Mouse (Mus musculus) neural tube, embryonic 12.5 days (tissue): Measurements from ENCODE around the gene Prss30. TPM values are rescaled to one million over a fixed set of nuclear protein-coding genes. Genes with fewer than 3 reads are reported as not detected.
"Not testable (repeated sequence)": the region's sequence is repeated elsewhere in the genome, so short reads cannot be mapped to it uniquely, and the experiment has no call there.

Source experiments
- ATAC-seq: fragments of 200-750 bp; cut with Nextera tagmentation; 2 replicates; pipeline ENCODE4 v1.8.0; 2017; ENCODE audit warnings: low read depth, mild to moderate bottlenecking, moderate TSS enrichment, moderate library complexity; ENCODE audit not compliant: low FRiP score
- H3K27ac ChIP-seq: fragments of 300-500 bp; sonication (generic); 2 replicates; pipeline ENCODE4 v1.5.1; 2016
- H3K27me3 ChIP-seq: fragments of 300-500 bp; sonication (generic); replicated peaks from 2 replicates; pipeline ENCODE4 v1.6.1; 2016; ENCODE audit warnings: mild to moderate bottlenecking
- H3K36me3 ChIP-seq: fragments of 300-500 bp; sonication (generic); 2 replicates; pipeline ENCODE4 v1.6.1; 2016; ENCODE audit warnings: mild to moderate bottlenecking
- H3K4me1 ChIP-seq: fragments of 300-500 bp; sonication (generic); 2 replicates; pipeline ENCODE4 v1.6.1; 2016
- H3K4me2 ChIP-seq: fragments of 300-500 bp; sonication (generic); replicated peaks from 2 replicates; pipeline ENCODE4 v1.6.1; 2016; ENCODE audit warnings: mild to moderate bottlenecking
- H3K4me3 ChIP-seq: fragments of 300-500 bp; sonication (generic); 2 replicates; pipeline ENCODE4 v1.5.1; 2016
- H3K9ac ChIP-seq: fragments of 300-500 bp; sonication (generic); 2 replicates; pipeline ENCODE4 v1.6.1; 2016; ENCODE audit warnings: mild to moderate bottlenecking
- H3K9me3 ChIP-seq: fragments of 300-500 bp; sonication (generic); 2 replicates; pipeline ENCODE4 v1.6.1; 2016; ENCODE audit warnings: mild to moderate bottlenecking
- WGBS: fragments of 180-500 bp; shearing (Covaris S2); methylation state at CpG from one replicate; pipeline ENCODE4 v1.1.7; 2016; 5-methylcytosine and 5-hydroxymethylcytosine counted together
- polyA plus RNA-seq: library from polyadenylated mRNA; unstranded; fragments of >200 nt; fragmentation: Nextera tagmentation; extraction: Ambion mirVana; gene quantifications from 2 replicates; pipeline ENCODE4 v1.2.1, GENCODE M21; 2016

Gene Prss30
- polyA plus RNA-seq, 1 experiment from 2014 or later, result not detected

DNA sequence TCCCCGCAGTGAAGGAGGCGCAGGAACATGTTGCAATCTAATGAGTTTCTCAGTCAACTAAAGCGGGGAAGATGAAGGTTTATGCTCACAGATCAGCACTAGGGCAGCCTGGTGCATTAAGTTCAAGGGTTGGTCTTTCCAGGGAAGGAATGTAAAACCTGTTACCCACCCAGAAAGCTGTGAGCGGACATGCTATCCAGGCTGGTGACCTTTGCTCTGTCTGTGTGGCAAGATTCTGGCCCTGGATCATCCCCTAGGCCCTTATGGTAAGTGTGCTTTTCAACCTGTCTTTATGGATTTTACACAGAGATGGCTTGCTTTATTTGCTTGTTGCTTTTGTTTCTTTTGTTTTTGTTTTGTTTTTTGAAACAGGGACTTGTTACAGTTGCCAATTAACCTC lies 3.7 kb downstream of the Prss30 start:
- Histone ChIP-seq H3K36me3 (no peaks in the 10 kb centered on the region), H3K9me3 (no peaks in the 10 kb centered on the region), H3K4me3 (no peak overlapping the region), H3K9ac (no peak overlapping the region), H3K4me1 (no peaks in the 10 kb centered on the region), H3K27me3 (no peaks in the 10 kb centered on the region), H3K27ac (no peak overlapping the region), H3K4me2 (no peak overlapping the region)
- no peak for ATAC-seq
- WGBS, result 87% methylated on average over 4 of the region's 4 CpGs

DNA sequence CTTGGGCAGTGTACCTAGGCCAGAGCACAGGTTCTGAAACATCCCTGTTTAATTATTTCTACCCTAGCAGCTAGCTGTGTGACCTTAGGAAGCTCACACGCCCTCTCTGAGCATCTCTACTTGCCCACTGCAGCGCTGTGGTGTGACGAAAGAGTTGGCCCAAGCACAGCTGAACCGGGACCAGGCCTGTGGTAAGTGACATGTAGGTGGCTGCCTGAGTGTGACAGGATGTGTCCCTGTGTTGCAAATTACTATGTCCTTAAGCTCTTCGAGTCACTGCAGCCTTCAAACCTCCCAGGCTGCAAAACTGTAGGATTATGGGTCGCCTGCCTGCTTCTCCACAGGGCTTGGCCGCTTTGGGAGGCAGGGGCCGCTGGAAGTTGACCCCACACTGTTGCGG lies 9.1 kb downstream of the Prss30 start:
- 89% methylated on average over 9 of the region's 9 CpGs for WGBS
- no peak overlapping the region for H3K9ac ChIP-seq
- no peaks in the 10 kb centered on the region for H3K36me3 ChIP-seq
- no peaks in the 10 kb centered on the region for H3K27me3 ChIP-seq
- no peak overlapping the region for H3K4me3 ChIP-seq
- ATAC-seq, result no peak
- H3K4me1 ChIP-seq, result no peaks in the 10 kb centered on the region
- H3K27ac ChIP-seq, result no peak overlapping the region
- no peaks in the 10 kb centered on the region for H3K9me3 ChIP-seq
- no peak overlapping the region for H3K4me2 ChIP-seq

- Histone ChIP-seq H3K9me3 (no peaks in the 10 kb centered on the region), H3K27ac (no peak overlapping the region), H3K4me3 (no peak overlapping the region), H3K27me3 (no peaks in the 10 kb centered on the region), H3K9ac (no peak overlapping the region), H3K4me2 (no peak overlapping the region), H3K36me3 (no peaks in the 10 kb centered on the region), H3K4me1 (no peaks in the 10 kb centered on the region)
- 0% methylated on average over 1 of the region's 1 CpGs for WGBS
- no peak for ATAC-seq
Measured at GRCm38 (mm10) chr17:23969231-23969630, 11.1 kb downstream of the Prss30 start.

DNA sequence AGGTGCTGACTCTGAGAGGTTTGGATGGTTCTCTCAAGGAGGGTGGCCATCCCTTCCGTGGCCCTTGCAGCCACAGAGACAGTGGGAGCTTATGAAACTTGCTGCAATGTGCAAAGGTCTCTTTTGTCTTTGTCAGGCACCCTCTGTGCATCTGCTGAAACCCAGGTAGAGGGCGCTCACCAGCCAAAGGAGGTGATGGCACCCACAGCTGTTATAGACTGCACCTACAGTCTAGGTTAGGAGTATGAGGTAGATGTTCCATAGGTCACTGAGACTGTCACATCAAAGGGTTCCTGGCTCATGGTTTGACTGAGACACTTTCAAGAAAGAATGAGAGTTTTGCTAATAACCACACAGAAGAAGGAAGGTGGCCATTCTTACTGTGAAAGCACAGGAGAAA lies 11.6 kb downstream of the Prss30 start:
- H3K9ac ChIP-seq, result no peak overlapping the region
- H3K36me3 ChIP-seq, result no peaks in the 10 kb centered on the region
- no peaks in the 10 kb centered on the region for H3K4me1 ChIP-seq
- H3K27ac ChIP-seq, result no peak overlapping the region
- H3K4me2 ChIP-seq, result no peak overlapping the region
- H3K9me3 ChIP-seq, result no peaks in the 10 kb centered on the region
- H3K27me3 ChIP-seq, result no peaks in the 10 kb centered on the region
- ATAC-seq, result no peak
- 43% methylated on average over 2 of the region's 2 CpGs for WGBS
- no peak overlapping the region for H3K4me3 ChIP-seq

GRCm38 (mm10) chr17:23966658-23967401 lies 13.5 kb downstream of the Prss30 start:
- Histone ChIP-seq H3K27me3 (no peaks in the 10 kb centered on the region), H3K27ac (no peak overlapping the region), H3K36me3 (no peaks in the 10 kb centered on the region), H3K4me1 (no peaks in the 10 kb centered on the region), H3K9me3 (no peaks in the 10 kb centered on the region), H3K4me3 (no peak overlapping the region), H3K9ac (no peak overlapping the region), H3K4me2 (no peak overlapping the region)
- WGBS, result 88% methylated on average over 10 of the region's 10 CpGs
- no peak for ATAC-seq

GRCm38 (mm10) chr17:23965805-23966425 lies 14.5 kb downstream of the Prss30 start:
- Histone ChIP-seq H3K9ac (no peak overlapping the region), H3K36me3 (no peaks in the 10 kb centered on the region), H3K4me1 (no peaks in the 10 kb centered on the region), H3K9me3 (no peaks in the 10 kb centered on the region), H3K4me3 (no peak overlapping the region), H3K27me3 (no peaks in the 10 kb centered on the region), H3K4me2 (no peak overlapping the region), H3K27ac (no peak overlapping the region)
- ATAC-seq, result no peak
- WGBS, result 33% methylated on average over 6 of the region's 6 CpGs

GRCm38 (mm10) chr17:23961573-23962122 lies 18.7 kb downstream of the Prss30 start:
- Histone ChIP-seq H3K4me2 (no peak overlapping the region), H3K4me3 (no peak overlapping the region), H3K27me3 (no peaks in the 10 kb centered on the region), H3K27ac (no peak overlapping the region), H3K36me3 (no peaks in the 10 kb centered on the region), H3K9ac (no peak overlapping the region), H3K4me1 (no peaks in the 10 kb centered on the region), H3K9me3 (no peaks in the 10 kb centered on the region)
- ATAC-seq, result no peak
- whole genome bisulfite sequencing, result 27% methylated on average over 4 of the region's 4 CpGs

GRCm38 (mm10) chr17:23960084-23960738 lies 20.2 kb downstream of the Prss30 start:
- Histone ChIP-seq H3K4me2 (no peak overlapping the region), H3K36me3 (no peaks in the 10 kb centered on the region), H3K4me3 (no peak overlapping the region), H3K9ac (no peak overlapping the region), H3K27ac (no peak overlapping the region), H3K9me3 (no peaks in the 10 kb centered on the region), H3K27me3 (no peaks in the 10 kb centered on the region), H3K4me1 (no peaks in the 10 kb centered on the region)
- peak; percentile 93 for ATAC-seq
- 44% methylated on average over 3 of the region's 3 CpGs for WGBS

DNA sequence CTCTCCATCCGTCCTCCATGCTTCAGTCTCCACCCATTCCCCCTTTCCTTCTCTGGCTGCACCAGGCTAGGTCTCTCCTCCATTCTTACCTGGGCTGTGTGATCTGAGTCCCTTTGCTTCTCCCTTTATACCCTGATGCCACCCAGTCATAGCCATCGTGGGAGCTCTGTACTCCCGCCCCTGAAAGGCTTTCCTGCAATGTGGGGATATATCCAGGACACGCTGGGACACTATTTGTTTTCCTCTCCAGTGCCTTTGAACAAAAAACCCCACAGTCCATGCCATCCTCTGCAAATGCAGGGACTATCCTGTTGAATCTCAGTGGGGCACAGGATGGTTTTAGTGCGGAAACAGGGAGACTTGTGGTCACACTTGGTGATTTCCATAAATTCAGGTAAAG lies 25.2 kb downstream of the Prss30 start, which contains the start of gene Sbpl:
TSS of gene Sbpl (minus strand) at position 101 of the 400 bp plus-strand sequence.
- H3K27ac ChIP-seq, result no peak within 1 kb of the TSS
- H3K27me3 ChIP-seq, result no peaks in the 10 kb centered on the region
- H3K4me2 ChIP-seq, result no peak within 1 kb of the TSS
- no peak within 1 kb of the TSS for H3K9ac ChIP-seq
- ATAC-seq, result no peak
- no peaks in the 10 kb centered on the region for H3K36me3 ChIP-seq
- no peaks in the 10 kb centered on the region for H3K4me1 ChIP-seq
- H3K4me3 ChIP-seq, result no peak within 1 kb of the TSS
- H3K9me3 ChIP-seq, result no peaks in the 10 kb centered on the region
- WGBS, result 76% methylated on average over 5 of the region's 5 CpGs

- not testable (repeated sequence) for H3K4me2 ChIP-seq, H3K9me3 ChIP-seq, H3K27ac ChIP-seq, H3K36me3 ChIP-seq, H3K27me3 ChIP-seq, H3K4me1 ChIP-seq, H3K9ac ChIP-seq, H3K4me3 ChIP-seq, ATAC-seq
- WGBS, result 82% methylated on average over 4 of the region's 4 CpGs
Measured at GRCm38 (mm10) chr17:23950828-23951227, 29.5 kb downstream of the Prss30 start.

DNA sequence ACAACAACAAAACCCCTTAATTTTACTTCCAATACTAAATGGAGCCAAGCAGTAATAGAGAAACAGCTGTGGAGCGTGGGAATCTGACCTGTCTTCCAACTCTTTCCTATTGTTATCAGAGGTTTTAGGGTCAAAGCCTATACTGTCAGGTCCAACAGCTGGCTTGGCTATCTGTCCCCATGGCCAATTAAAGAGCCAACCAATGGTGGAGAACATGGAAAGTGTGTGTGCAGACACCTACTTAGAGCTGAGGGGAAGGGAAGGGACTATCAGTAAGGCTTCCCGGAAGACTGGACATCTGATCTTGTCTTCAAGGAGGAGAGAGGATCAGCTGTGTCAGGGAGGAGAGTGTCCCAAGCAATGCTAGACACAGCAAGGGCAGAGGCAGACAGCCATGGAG lies 31.3 kb downstream of the Prss30 start:
- 80% methylated on average over 2 of the region's 2 CpGs for whole genome bisulfite sequencing
- ATAC-seq, result no peak
- no peaks in the 10 kb centered on the region for H3K4me1 ChIP-seq
- H3K36me3 ChIP-seq, result no peaks in the 10 kb centered on the region
- H3K4me2 ChIP-seq, result no peak overlapping the region
- no peak overlapping the region for H3K4me3 ChIP-seq
- no peaks in the 10 kb centered on the region for H3K27me3 ChIP-seq
- no peak overlapping the region for H3K27ac ChIP-seq
- H3K9ac ChIP-seq, result no peak overlapping the region
- H3K9me3 ChIP-seq, result no peaks in the 10 kb centered on the region

DNA sequence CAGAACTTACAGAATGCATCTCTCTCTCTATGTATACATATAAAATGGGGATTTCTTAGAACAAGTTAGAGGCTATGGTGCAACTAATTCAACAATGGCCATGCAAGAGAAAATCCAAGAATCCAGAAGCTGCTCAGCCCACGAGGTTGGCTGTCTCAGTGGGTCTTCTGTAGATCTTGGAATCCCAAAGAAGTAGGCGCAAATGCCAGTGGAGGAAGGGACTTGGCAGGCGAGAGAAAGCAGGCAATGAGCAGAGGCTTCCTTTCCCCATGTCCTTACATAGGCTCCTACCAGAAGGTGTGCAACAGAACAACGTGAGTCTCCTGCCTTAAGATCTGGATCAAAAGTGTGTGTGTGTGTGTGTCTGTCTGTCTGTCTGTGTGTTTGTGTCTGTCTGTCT lies 32.9 kb downstream of the Prss30 start:
- H3K27me3 ChIP-seq, H3K4me2 ChIP-seq, H3K9me3 ChIP-seq, ATAC-seq, H3K36me3 ChIP-seq, H3K9ac ChIP-seq, H3K27ac ChIP-seq, H3K4me3 ChIP-seq, H3K4me1 ChIP-seq: not testable (repeated sequence)
- WGBS, result 81% methylated on average over 4 of the region's 4 CpGs
